Mouse (Mus musculus): Measurements from ENCODE around the gene Tomt. TPM values are rescaled to one million over a fixed set of nuclear protein-coding genes. Genes with fewer than 3 reads are reported as not detected.

Tomt gene
- total RNA-seq, 2 experiments from 2014 or later: not detected

DNA sequence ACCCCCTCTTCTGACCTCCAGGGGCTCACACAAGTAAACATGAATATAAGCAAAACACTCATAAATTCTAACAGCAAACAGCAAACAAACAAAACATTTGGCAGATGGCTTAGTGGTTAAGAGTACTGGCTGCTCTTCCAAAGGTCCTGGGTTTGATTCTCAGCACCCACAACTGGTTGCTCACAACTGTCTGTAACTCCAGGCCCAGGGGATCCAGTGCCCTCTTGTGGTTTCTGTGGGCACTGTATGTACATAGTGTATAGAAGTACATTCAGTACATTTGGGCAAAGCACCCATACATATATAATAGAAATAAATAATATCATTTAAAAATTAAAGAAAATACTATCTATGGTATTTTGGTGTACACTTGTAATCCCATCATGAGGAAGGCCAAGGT is 3.3 kb downstream of the Tomt start:
- no peak for DNase-seq (ENCODE audit: low spot score in 2 of 2)

DNA sequence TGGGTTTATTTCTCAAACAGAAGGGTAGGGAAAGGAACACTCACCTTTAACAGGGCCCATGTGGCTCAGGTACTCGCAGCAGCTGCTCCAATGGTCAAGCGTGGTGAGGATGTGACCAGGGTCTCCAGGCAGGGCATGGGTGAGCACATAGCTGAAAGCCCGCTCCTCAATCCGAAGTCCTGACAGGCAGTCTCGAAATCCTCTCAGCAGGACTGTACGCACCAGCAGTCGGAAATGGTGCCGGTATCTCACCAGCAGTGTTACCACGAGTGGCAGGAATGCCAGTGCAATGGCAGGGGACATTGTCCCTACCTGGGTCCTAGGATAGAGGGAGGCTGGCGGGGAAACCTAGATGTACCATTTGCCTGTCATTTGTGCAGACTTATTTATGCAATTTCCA is 4.2 kb downstream of the Tomt start:
- DNase-seq (ENCODE audit: low spot score in 2 of 2): no peak

DNA sequence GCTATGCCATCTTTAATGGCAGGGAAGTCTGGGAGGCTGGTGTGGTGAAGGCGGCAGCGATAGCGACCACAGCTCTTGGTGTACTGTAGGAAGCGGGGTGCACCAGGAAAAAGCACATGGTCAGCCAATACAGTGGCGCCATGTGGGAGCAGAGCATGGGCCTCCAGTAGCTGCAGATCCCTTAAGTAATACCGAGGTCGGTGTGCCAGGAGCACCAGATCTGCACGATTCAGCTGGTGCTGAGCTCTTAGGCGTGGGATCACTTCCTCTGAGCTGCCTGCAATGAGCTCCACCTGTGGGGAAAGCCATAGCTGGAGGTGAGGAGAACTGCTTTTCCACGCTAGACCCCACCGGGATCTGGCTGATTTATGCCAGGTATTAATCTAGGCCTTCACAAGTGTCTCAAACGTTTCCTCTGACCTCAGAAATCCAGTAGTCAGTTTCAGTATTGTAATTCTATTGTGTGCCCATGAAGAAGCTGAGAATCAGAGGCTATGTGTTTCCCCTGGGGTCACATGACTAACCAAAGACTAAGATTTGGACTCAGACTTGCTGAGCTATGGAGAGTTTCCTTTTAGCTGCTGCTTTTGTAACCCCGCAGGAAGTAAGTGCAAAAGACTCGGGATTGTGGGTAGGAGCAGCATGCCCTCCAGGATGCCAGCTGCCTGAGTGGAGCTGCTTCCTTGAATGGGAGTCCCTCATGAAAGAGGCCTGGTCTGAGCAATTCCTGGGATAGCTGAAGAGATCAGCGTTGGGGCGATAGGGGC is 5.6 kb downstream of the Tomt start:
- no peak for DNase-seq (ENCODE audit: low spot score in 2 of 2)

DNA sequence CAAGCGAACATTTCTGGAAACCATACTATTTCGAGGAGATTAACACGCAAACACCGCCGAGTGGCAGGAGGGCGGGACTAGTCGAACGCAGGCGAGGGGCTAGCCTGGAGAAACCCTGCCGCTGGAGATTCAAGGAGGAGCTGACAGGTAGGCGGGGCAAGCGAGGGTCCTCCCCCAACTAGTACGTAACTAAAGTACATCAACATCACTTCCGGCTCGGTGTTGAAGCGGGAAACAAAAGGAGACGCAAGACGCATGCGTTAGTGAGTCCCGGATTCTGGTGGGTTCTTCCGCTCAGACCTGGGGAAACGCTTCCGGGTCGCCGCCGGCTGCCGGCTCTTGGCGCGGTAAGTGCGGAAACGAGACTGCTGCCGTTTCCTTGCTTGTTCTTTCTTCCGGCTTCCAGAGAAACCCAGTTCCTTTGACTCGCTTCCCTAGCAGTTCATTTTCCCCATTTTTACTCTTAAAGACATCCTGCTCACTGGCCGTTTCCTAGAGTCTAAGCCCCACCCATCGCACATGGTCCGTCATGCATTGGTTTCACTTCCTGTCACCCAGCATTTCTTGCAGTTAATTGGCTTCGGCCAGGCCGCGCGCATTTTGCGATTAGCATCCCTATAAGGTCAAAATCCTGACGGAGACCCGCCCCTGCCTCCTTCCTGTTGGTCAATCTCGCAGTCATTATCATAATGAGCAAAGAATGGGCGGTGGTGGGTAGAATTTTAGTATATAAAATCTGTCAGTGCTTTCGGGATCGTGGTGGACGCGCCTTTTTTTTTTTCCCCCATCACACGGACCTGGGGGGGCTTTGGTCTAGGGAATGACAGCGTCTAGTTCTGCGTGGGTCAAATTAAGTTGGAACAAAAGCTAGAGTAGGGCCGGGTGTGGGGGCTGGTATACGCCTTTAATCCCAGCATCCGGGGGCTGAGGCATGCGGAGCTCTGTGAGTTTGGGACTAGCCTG is 9.8 kb downstream of the Tomt start:
- peak; percentile 97 to 99 for DNase-seq (ENCODE audit: low spot score in 2 of 2)

DNA sequence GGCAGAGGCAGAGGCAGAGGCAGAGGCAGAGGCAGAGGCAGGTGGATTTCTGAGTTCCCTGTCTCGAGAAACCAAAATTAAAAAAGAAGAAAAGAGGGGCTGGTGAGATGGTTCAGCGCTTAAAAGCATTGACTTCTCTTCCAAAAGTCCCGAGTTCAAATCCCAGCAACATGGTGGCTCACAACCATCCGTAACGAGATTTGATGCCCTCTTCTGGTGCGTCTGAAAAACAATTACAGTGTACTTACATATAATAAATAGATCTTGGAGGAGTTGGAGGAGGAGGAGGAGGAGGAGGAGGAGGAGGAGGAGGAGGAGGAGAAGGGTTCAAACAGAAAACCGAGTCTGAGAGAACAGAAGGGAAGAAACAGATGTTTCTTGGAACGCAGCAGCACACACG is 10.5 kb downstream of the Tomt start:
- no peak for DNase-seq (ENCODE audit: low spot score in 2 of 2)

DNA sequence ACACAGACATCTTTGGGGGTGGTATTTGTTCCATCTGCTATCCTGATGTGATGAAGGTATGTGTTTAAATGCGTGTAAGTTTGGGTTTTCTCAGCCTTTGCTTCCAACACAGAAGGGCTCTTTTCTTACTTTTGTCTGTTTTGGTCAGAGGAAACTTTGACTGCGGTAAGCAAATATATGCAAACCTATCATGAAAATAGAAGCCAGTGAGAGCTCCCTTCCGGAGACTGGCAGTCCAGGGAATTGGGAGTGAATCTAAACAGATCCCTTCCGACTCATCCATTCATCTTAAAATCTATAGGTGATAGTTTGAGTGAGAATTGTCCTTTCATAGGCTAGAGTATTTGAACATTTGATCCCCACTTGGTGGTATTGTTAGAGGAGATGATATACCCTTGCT is 17.7 kb downstream of the Tomt start:
- DNase-seq (ENCODE audit: low spot score in 2 of 2): no peak

DNA sequence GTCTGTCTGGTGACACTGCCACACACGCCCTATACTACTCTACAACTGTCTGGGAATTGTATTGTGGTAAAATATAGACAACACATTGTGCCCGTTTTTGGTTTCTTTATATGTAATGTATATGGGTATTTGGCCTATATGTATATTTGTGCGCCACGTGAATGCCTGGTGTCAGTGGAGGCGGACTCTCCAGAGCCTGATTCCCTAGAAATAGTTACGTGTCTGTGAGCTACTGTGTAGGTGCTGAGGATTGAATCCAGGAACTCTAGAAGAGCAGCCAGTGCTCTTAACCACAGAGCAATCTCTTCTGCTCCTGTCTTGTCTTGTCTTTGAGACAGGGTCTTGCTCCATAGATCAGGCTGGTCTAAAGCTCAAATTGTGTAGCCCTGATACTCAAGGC is 19.9 kb downstream of the Tomt start:
- no peak for DNase-seq (ENCODE audit: low spot score in 2 of 2)

DNA sequence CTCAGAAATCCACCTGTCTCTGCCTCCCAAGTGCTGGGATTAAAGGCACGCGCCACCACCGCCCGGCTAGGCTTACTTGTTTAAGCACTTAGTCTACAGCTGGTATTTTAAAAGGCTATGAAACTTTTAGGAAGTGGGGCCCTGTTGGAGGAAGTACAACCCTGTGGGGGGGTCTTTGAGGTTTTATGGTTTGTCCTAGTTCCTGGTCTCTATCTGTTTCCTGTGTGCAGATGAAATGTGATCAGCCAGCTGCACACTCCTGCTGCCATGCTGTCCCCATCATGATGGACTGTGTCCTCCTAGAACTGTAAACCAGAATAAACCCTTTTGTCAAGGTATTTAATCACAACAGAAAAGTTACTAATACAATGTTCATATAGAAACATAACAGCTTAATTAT is 22.0 kb downstream of the Tomt start:
- no peak for DNase-seq (ENCODE audit: low spot score in 2 of 2)

DNA sequence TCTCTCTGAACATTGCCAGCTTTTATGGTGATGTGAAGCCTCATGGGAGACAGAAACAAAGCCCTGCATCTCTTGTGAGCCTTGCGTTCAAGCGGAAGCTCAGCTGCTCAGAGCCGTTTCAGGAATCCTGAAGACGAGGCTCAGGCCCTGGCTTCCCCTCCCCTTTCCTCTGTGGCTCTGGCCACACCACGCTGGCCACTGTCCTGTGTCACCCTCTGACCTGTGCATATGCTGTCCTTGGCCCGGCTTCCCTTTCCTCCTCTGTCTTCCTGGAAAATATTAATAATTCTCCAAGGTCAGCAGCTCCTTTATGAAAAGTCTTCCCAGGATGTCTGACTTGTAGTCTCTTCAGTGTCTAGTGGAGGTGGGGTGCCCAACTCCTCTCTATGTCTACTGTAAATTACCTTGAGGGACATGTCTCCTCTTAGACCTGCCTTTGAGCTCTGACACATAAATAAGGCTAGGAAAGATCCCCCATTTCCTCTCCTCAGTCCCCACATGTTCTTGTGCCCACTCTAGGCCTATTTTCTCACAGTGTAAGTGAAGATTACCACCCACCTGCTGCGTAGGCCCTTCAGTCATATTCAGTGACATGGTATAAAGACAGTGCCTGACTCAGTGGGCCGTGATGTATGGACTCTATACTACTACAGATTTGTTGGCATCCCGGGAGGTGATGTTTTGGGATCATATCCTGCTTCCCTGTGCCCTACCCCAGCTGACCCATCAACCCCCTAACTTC is 23.6 kb downstream of the Tomt start:
- no peak for DNase-seq (ENCODE audit: low spot score in 2 of 2)

DNA sequence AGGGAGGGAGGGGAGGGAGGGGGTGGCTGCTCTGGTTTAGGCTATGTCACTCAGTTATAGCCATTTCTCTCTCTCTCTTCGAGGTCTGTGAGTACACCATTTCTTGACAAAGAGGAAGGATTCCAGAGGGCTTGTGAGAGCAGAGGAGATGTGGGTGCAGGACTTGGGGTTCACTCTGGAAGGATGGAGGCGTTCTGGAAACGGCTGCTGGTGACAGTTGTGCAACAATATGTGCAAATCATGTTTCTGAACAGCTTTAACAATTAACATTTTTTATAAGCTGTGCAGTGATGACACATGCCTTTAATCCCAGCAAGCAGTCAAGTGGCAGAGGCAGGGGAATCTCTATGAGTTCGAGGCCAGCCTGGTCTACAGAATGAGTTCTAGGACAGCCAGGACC is 25.3 kb downstream of the Tomt start:
- peak; percentile 36 to 84 for DNase-seq (ENCODE audit: low spot score in 2 of 2)

DNA sequence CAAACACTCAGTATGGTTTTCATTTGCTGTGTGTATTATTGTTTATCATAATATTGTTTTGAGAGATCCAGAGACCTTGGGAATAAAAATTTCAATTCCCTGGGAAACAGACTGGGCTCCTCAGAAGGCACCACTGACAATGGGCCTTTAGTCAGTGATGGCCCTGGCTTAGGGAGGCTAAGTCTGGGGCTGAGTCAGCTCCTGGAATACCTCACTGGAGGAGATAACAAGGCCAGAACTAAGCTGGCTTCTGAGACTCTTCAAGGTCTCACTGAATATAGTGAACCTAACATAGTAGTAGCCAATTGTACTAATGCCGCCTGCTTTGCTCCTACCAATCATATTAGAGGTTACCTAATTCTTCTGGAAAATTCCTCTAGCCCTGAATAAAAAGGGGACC is 30.2 kb downstream of the Tomt start:
- DNase-seq (ENCODE audit: low spot score in 2 of 2): no peak

DNA sequence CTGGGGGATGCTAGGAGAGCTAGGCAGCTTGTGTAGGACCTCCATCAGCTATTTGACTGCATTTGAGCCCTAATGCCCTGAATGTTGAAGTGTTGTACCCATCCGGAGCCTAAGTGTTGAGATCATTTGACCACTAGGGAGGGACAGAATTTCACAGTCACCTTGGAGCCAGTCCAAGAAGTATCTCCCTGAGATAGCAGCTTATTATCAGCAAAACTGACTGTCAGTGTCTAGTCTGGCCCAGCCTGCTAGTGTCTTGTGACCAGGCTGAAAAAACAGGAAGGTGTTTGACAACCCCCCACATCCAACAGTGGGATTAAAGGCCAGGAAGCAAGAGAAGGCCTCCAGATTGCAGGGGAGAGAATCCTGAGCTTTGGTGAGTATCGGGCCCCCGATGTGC is 34.9 kb downstream of the Tomt start:
- DNase-seq (ENCODE audit: low spot score in 2 of 2): no peak

DNA sequence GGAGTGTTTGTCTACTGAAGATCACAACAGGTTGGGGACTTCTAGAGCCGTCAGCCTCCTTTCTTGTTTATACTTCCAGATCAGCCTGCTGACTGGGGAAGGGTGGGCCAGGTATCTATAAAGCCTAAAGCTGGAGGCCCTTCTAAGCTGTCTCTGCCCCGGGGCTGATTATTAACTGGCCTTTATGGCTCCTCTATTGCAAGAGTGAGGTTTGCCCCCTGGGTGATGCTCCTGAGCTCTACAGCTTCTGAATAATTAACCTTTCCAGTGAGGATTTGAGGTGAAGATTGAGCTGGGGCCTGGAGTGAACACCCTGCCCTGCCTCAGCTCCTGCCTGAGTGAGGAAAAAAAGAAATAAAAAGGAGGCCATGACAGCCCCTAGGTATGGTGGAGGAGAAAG is 35.5 kb downstream of the Tomt start, which contains the start of gene Folr1:
Gene Folr1, minus strand, starts transcription at position 160 of the 400 bp plus-strand sequence.
- DNase-seq (ENCODE audit: low spot score in 2 of 2): no peak

DNA sequence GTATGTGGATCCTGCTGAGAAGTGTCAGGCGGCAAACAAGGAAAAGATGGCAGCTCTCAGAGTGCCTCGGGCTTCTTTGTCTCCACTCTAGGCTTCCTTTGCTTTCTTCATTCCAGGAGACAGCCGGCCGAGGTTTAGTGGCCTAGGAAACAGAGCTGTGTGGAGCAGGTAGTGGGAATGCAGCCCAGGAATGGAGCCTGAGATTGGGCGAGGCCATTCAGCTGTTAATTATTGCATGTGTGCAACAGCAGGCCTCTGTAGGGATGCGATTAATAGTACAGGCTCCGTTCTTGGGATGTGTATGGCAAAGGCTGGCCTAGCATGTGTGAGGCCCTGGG is 37.0 kb downstream of the Tomt start:
- DNase-seq (ENCODE audit: low spot score in 2 of 2): no peak

DNA sequence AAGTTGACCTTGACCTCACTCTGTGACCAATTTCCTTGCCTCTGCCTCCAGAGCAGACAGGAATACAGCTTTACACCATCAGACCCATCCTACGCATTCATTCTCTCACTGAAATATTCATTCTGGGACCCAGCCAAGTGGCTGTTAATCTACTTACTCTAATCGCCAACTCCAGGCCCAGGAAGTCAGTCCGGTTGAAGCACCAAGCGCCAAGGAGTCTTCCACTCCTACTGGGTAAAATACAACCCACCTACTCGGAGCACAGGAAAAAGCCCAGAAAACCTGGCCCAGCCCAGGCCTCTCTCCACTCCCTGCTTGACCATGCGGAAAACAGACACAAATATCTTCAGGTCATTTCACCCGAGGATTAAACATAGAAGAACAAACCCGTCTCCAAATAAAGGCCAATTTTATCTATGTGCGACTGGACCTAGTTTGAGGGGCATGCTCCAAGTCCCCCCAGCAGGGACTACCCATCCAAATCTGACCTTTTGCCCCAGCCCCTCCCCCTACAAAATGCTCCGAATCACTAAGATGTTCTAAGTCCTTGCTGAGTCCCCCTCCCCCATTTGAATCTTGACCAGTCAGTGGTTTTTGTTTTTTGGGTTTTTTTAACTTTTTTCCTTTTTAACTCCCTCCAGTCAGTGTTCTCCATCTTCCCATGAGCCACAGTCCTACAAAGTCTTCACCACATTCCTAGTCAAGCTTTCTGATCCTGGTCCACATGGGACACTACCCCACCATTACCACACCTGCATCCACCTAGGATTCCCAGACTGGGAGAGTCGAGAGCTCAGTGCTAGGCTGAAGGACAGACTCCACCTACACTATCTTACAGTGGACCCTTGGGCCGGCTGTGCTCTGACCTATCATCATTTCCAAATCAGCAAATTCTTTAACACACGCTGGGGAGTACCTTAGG is 37.7 kb downstream of the Tomt start:
- no peak for DNase-seq (ENCODE audit: low spot score in 2 of 2)

DNA sequence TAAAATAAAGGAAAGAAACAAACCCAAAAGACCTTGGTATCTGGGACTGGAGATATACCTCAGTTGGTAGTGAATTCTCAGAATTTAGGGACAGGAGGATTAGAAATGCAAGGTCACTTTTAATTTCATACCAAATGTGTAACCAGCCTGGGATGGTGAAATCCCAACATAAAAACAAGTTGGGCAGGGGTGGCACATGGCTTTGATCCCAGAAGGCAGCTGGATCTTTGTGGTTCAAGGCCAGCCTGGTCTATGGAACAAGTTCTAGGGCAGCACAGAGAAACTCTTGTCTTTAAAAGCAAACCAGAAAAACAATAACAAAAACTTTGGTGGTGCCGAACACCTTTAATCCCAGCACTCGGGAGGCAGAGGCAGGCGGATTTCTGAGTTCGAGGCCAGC is 38.7 kb downstream of the Tomt start:
- no peak for DNase-seq (ENCODE audit: low spot score in 2 of 2)

DNA sequence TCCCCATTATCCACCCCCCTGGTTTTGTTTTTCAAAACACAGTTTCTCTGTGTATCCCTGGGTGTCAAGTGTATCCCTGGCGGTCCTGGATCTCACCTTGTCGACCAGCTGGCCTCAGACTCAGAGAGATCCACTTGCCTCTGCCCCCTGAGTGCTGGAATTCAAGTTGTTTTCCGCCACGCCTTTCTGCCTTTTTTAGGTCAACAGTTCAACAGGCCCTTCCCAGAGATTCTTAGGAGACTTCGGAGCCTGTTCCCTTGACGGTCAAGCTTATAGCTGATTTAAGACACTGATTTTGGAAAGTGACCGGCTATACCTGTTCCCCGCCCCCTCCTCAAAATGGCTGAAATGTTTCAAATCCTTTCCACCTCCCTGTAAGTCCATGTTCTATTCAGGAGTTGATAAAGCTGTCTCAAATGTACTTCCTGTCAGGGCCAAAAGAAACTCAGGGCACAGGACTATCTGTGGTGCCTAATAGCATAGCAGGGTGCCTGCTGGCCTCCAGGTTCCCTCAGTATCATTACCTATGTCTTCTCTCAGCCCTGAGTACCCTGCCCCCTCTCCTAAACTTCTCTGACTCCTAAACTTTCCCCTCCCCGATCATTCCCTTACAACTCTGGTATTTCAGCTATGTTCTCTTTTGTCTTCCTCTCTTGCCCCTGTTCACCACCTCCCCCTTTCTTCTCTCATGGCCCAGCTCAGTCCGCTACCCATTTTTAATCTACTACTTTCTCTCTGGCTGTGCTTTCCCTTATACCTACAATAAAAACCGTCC is 39.5 kb downstream of the Tomt start:
- DNase-seq (ENCODE audit: low spot score in 2 of 2): no peak

DNA sequence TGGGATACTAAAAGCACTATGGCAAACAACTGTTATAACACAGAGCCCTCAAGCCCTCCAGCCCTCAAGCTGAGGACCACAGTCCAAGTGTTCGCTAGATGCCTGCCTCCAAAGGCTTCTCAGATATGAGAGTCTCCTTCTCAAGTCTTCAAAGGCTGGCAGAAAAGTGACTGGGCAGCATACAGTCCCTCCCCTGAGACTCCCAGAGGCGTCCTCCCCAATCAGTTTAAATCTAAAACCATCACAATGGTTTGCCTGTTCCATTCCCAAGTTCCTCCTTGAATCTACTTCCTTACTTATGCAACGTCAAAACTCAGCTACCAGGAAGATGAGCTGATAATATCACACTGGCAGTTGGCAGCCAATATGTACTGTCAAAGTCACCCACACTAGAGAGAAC is 42.7 kb downstream of the Tomt start, which contains the start of gene Anapc15:
Gene Anapc15, plus strand, starts transcription at position 301 of the 400 bp plus-strand sequence.
- DNase-seq (ENCODE audit: low spot score in 2 of 2): no peak

DNA sequence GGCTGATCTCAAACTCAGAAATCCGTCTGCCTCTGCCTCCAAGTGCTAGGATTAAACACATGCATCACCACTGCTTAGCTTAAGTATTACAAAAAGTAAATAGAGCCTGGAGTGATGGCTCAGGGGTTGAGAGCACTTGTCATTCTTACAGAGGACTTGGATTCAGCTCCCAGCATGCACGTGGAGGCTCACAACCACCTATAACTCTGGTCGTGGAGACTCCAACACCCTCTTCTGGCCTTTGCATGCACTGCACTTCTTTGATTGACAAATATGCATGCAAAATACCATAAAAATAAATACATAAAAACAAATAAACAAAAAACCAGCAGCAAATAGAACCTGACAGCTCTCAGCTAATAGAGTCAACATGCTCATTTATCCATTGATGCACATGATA is 43.9 kb downstream of the Tomt start:
- no peak for DNase-seq (ENCODE audit: low spot score in 2 of 2)

DNA sequence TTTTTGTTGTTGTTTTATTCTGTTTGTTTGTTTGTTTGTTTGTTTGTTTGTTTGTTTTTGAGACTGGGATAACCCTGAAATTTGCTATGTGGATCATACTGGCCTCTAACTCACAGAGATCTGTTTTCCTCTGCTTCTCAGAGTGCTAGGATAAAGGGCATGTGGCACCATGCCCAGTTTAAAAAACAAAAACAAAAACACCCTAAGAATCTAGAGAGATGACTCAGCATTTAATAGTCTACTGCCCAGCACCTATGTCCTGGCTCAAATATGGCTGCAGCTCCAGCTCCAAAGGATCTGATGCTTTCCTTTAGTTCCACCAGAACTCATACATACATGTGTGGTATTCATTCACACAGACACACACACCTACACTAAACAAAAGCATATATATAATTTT is 45.2 kb downstream of the Tomt start:
- DNase-seq (ENCODE audit: low spot score in 2 of 2): no peak

Measured in layer of hippocampus, adult 18-20 months (tissue).